In genomic region chr17:72039176-72039948, GRCm38 (mm10) we compare ENCODE assay signal across 31 mouse cellular contexts.
DNase-seq lines count a peak whose midpoint lies in the region; ATAC-seq lines count a peak whose summit lies in the region.
"Had no signal": no experiment of that assay in that cellular context is flagged by ENCODE, and none has a peak within 500 bp of the region (broad histone marks: within the 10 kb centered on the region; RNA-seq: fewer than 3 reads in every experiment).

No protein-coding gene starts in this region.

- H3K4me2 ChIP-seq in midbrain, embryonic 13.5 days (replicated peaks) = no peak overlapping the region
- H3K4me2 ChIP-seq: embryonic facial prominence, embryonic 13.5 days; heart, embryonic 15.5 days; limb, embryonic 15.5 days; liver, embryonic 13.5 days; neural tube, embryonic 12.5 days had no signal

- no peaks in the 10 kb centered on the region for H3K9me3 ChIP-seq in heart, embryonic 10.5 days
- H3K9me3 ChIP-seq in midbrain, embryonic 13.5 days = no peaks in the 10 kb centered on the region
- H3K9me3 ChIP-seq in midbrain, embryonic 10.5 days (replicated peaks) = no peaks in the 10 kb centered on the region
- H3K9me3 ChIP-seq: embryonic facial prominence, embryonic 13.5 days; forebrain, embryonic 10.5 days; heart, embryonic 15.5 days; limb, embryonic 10.5 days; limb, embryonic 15.5 days; liver, embryonic 13.5 days; neural tube, embryonic 12.5 days had no signal

- no peaks in the 10 kb centered on the region for H3K27me3 ChIP-seq in heart, embryonic 10.5 days (ENCODE audit: insufficient read depth, poor library complexity, severe bottlenecking)
- H3K27me3 ChIP-seq in midbrain, embryonic 13.5 days = no peaks in the 10 kb centered on the region
- no peaks in the 10 kb centered on the region for H3K27me3 ChIP-seq in midbrain, embryonic 10.5 days (ENCODE audit: low read depth, poor library complexity, severe bottlenecking)
- H3K27me3 ChIP-seq: embryonic facial prominence, embryonic 13.5 days; heart, embryonic 15.5 days; limb, embryonic 15.5 days; liver, embryonic 13.5 days; megakaryocyte, embryonic 14.5 days; neural tube, embryonic 12.5 days had no signal

- no peaks in the 10 kb centered on the region for H3K36me3 ChIP-seq in heart, embryonic 10.5 days
- H3K36me3 ChIP-seq in midbrain, embryonic 13.5 days = no peaks in the 10 kb centered on the region
- H3K36me3 ChIP-seq in midbrain, embryonic 10.5 days = no peaks in the 10 kb centered on the region
- H3K36me3 ChIP-seq: embryonic facial prominence, embryonic 13.5 days; forebrain, embryonic 10.5 days; heart, embryonic 15.5 days; limb, embryonic 10.5 days; limb, embryonic 15.5 days; liver, embryonic 13.5 days; neural tube, embryonic 12.5 days had no signal

- H3K4me3 ChIP-seq in heart, embryonic 10.5 days = no peak overlapping the region
- H3K4me3 ChIP-seq in midbrain, embryonic 13.5 days (replicated peaks) = no peak overlapping the region
- no peak overlapping the region for H3K4me3 ChIP-seq in midbrain, embryonic 10.5 days
- H3K4me3 ChIP-seq: embryonic facial prominence, embryonic 13.5 days; forebrain, embryonic 10.5 days; heart, embryonic 15.5 days; limb, embryonic 10.5 days; limb, embryonic 15.5 days; liver, embryonic 13.5 days; megakaryocyte, embryonic 14.5 days; neural tube, embryonic 12.5 days had no signal

- peak; percentile 78 to 88 for DNase-seq in cerebellum, postnatal 10 days
- DNase-seq in cerebellum, adult 9-11 months = no peak
- peak; percentile 83 for DNase-seq in heart, adult 11 months
- DNase-seq in heart, embryonic 10.5 days (ENCODE audit: low spot score) = no peak
- no peak for DNase-seq in midbrain, embryonic 10.5 days (ENCODE audit: low spot score)
- peak; percentile 55 for DNase-seq in brain, adult 2 months (ENCODE audit: low read depth, low spot score)
- no peak for DNase-seq in B cell, adult 2 months
- DNase-seq: adrenal gland, postnatal 14 days; forebrain, postnatal 0 days; gastrocnemius, postnatal 10 days; kidney, adult 8-10 months; kidney, postnatal 4 days; liver, embryonic 13.5 days; lung, adult 18-20 months; lung, postnatal 4 days; midbrain, embryonic 14.5 days; right cerebral cortex, adult 18-20 months; spleen, adult 18-20 months; thymus, postnatal 14 days had no signal

- WGBS in heart, embryonic 10.5 days = 77% methylated on average over 7 of the region's 7 CpGs
- WGBS in midbrain, embryonic 13.5 days = 86% methylated on average over 7 of the region's 7 CpGs
- 89% methylated on average over 7 of the region's 7 CpGs for WGBS in midbrain, embryonic 10.5 days

- ATAC-seq in midbrain, embryonic 13.5 days = 0 out of 2 replicates have a peak, but pooled peaks have one; percentile 43
- ATAC-seq: forebrain, postnatal 0 days; hindbrain, postnatal 0 days; intestine, embryonic 16.5 days; lung, postnatal 0 days had no signal

- H3K4me1 ChIP-seq in heart, embryonic 10.5 days = no peaks in the 10 kb centered on the region
- peaks cover 15% of the 10 kb centered on the region for H3K4me1 ChIP-seq in midbrain, embryonic 13.5 days (replicated peaks)
- H3K4me1 ChIP-seq in midbrain, embryonic 10.5 days = peaks cover 10% of the 10 kb centered on the region
- H3K4me1 ChIP-seq: embryonic facial prominence, embryonic 13.5 days; limb, embryonic 10.5 days; liver, embryonic 13.5 days; megakaryocyte, embryonic 14.5 days; neural tube, embryonic 12.5 days had no signal

- no peak overlapping the region for H3K27ac ChIP-seq in heart, embryonic 10.5 days
- H3K27ac ChIP-seq in midbrain, embryonic 13.5 days = no peak overlapping the region
- H3K27ac ChIP-seq in midbrain, embryonic 10.5 days (replicated peaks) = no peak overlapping the region
- H3K27ac ChIP-seq: embryonic facial prominence, embryonic 13.5 days; forebrain, embryonic 10.5 days; heart, embryonic 15.5 days; kidney, postnatal 0 days; limb, embryonic 10.5 days; limb, embryonic 15.5 days; liver, embryonic 13.5 days; neural tube, embryonic 12.5 days had no signal

- H3K9ac ChIP-seq in midbrain, embryonic 13.5 days (replicated peaks) = no peak overlapping the region
- H3K9ac ChIP-seq: embryonic facial prominence, embryonic 13.5 days; forebrain, postnatal 0 days; heart, embryonic 15.5 days; limb, embryonic 15.5 days; liver, embryonic 13.5 days; neural tube, embryonic 12.5 days had no signal

Comparison
In these comparisons a context has a peak if more than half of its experiments do, and no peak if none do; other contexts are left out.
1. DNase-seq: peak in cerebellum, postnatal 10 days (2 of 2), heart, adult 11 months (single experiment) and brain, adult 2 months (single experiment); none in cerebellum, adult 9-11 months (single experiment), heart, embryonic 10.5 days (single experiment), midbrain, embryonic 10.5 days (single experiment) and B cell, adult 2 months (0 of 2).